Mouse (Mus musculus) embryo, embryonic 11.5 days (tissue): ENCODE results near the gene Cd200r4.

Experiments
- DNase-seq: peaks from one replicate; pipeline ENCODE4 v3.0.0-alpha.2; 2012; ENCODE audit warnings: low read depth, low spot score

The Cd200r4 gene

DNA sequence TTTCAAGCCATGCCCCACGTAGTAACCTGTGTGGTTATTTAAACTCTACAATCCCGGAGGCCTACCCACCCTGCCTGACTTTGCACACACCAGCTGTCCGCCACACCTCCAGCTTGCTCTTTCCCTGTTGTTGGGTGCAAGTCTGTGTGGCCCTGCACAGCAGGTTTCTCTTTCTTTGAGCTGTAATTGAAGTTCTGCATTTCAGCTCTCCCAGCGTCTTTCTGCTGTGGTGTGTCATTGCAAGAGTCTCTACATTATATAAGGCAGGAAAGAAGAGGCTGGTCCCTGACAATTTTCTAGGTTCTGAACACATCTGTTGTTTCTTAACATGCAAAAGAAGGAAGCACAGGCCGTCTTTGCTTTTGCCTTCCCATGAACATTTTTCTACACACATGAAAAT is 65.1 kb downstream of the Cd200r4 start:
- DNase-seq: no peak

DNA sequence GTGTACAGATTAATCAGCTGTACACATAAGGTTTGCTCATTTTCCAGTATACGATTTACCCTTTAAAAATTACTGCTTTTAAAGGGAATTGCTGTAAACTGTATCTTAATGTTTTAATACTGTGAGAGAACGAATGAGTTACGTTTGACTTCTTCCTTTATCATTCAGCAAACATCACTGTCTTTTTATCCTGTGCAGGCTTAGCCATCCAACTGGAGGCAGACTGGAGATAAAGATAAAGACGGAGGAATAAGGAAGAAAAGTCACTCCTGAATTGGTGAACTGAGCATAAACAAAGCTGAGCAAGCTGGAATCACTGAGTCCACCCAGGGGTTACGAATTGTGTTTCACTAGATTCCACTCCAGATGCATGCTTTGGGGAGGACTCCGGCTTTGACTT is 66.1 kb downstream of the Cd200r4 start:
- no peak for DNase-seq
